Mouse (Mus musculus) layer of hippocampus, postnatal 10 days (tissue): Measurements from ENCODE around the gene Pigu. TPM values are rescaled to one million over a fixed set of nuclear protein-coding genes. Genes with fewer than 3 reads are reported as not detected.

Experiments used
- DNase-seq, 2 experiments: peaks; one replicate each; pipeline ENCODE4 v3.0.0; 2021; ENCODE audit warnings: low spot score in 2 of 2
- total RNA-seq, 2 experiments: library from RNA; stranded (reverse); gene quantifications; 2 replicates each; pipeline ENCODE4 v1.2.3; 2021

The Pigu gene
- total RNA-seq, 2 experiments from 2014 or later: 23.8 to 27.9 TPM

DNA sequence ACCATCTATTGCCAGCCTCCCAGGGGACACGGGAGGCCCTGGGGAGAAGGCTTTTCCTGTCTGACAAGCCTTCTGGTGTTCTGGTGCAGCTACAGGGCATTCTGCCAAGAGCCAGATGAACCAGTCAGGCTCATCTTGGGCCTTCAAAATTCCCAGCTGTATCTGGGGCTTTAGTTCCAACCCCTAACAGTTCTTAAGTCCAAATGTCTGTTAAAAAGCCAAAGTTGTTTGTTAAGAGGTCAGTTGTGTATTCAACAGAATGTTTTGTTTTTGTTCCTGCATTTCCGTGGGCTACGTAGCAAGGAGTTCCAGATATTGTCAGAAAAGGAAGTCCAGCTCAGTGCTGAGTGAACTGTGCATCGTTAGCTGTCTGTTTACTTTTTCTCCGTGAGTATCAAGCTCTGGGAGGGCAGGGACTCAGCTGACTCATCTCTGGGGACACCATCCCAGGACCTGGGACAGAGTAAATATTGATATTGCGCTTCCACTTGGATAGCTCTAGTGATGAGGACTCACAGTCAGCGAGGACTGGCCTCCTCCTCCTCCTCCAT is 12.2 kb upstream of the Pigu start:
- DNase-seq: peak; percentile 33 to 46

DNA sequence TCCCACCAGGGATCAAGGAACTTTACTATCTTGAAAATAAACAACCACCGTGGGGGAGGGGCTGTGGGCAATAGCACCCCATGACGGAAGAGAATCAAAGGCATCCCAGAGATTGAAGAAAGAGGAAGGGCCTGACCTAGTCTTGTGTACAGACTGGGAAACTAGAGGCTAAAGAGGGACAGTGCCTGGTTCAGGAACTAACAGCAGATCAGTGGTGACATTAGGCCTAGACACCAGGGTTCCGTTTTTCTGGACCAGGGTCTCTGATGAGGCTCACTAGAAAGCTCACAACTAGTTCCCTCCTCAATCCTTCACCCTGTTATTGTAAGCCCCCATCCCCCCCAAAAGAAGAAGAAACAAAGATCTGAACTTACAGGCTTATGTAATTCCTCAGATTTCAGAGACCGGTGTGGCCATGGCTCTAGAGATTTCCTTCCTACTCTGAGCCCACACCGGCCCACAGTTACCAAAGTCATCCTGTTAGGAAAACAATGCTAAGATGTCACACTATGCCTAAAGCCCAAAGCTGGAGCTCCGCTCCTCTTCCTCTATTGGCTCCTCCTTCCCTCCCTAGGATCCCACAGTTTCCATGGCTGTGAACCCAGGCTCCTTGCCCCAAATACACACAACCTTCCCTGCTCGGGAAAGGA is 10.5 kb upstream of the Pigu start:
- DNase-seq: no peak

DNA sequence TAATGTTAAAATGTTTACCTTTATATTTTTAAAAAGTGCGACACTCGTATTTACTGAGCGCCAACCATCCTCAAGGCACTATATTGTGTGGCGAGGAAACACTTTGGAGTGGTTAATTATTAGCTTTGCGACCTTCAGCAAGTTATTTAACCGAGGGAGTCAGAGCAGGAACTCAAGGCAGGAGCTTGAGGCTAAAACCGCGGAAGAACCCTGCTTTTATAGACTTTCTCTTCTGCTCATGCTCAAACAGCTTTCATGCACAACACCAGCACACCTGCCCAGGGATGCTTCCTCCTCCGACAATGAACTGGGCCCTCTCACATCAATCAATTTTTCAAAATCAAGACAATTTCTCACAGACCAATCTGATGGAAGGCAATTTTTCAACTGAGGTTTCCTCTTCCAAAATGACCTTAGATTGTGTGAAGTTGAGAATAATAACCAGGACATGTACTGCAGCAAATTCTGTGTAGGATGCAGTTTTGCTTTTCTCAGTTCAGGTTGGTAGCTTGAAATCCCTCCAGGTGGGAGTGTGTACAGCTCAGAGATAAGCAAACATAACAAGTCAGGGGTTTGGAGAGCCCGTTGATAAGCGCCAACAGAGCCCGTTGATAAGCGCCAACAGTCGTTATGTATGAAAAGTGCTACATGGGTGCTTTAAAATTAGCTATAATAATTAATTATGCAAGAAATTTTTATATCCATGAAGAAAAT is 613 bp upstream of the Pigu start:
- peak in 1 of 2 experiments; percentile 20 for DNase-seq

DNA sequence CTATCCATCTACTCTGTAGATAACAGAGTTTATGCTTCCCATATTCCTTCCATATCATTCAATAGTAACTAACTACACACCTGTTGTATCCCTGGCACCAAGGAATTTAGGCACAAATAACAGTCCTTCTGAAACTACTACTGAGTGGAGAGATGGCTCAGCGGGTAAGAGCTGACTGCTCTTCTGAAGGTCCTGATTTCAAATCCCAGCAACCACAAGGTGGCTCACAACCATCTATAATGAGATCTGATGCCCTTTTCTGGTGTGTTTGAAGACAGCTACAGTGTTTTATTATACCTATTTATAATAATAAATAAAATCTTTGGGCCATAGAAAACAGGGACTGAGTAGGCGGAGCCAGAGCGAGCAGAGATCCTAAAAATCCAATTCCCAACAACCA is 2.8 kb downstream of the Pigu start:
- no peak for DNase-seq

DNA sequence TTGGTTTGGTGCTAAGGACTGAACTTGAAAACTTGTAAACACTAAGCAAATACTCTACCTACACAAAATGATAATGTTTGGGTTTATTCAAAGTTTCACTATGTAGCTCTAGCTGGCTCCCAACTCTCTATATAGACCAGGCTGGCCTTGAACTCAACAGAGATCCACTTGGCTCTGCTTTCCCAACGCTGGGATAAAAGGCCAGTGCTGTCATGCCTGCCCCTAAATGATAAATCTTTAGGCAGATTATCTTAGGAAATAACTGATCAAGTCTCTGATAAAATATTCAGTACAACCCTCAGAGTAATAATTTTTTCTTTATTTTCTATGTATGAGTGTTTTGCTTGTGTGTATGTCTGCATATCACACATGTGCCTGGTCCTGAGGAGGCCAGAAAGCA is 10.6 kb downstream of the Pigu start:
- DNase-seq: no peak

DNA sequence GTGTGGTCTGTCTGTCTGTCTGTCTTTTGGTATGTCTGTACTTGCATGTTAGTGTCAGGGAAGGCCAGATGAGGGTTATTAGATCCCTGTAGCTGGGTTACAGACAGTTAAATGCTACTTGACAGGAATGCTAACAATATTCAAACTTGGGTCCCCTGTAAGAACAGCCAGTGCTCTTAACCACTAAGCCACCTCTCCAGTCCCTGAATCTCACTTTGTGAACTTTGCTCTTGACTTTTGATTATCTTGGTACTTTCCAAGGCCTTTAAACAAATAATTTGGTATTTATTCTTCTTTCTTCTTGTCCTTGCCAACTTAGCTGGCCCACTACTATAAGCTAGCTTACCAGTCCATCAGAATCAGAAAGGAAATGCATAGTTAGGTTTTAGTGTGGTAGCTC is 17.1 kb downstream of the Pigu start:
- no peak for DNase-seq

DNA sequence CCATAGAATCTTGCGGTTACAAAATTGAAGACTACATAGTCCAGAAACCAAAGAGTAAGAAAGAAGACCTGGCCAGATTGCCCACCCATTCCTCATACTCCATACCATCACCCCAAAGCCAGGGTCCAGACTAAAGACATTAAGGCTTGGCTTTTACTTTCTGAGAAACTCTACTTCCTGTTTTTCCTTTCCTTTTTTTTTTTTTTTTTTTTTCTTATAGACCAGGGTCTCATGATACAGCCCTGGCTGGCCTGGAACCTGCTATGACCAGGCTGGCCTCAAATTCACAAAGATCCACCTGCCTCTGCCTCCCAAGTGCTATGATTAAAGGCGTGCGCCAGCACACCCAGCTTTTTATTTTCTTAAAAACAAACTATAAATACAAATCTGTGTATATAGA is 21.0 kb downstream of the Pigu start:
- no peak for DNase-seq

DNA sequence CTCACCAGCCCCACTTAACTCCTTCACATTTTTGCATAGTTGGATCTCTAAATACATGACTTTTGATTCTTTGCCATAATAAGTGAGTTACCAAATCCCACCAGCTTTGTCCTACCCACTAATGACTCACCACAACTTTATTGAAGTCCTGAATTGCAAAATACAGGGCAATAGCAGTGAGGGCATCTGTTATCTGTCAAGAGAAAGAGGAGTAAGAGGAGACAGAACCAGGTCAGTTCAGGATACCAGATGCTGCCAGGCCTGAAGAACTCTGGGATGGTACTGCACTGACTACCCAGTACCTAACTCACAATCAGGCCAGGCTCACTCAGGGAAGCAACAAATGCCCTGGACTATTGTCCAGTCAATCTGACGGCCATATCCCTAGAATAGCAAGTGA is 22.0 kb downstream of the Pigu start:
- DNase-seq: no peak

DNA sequence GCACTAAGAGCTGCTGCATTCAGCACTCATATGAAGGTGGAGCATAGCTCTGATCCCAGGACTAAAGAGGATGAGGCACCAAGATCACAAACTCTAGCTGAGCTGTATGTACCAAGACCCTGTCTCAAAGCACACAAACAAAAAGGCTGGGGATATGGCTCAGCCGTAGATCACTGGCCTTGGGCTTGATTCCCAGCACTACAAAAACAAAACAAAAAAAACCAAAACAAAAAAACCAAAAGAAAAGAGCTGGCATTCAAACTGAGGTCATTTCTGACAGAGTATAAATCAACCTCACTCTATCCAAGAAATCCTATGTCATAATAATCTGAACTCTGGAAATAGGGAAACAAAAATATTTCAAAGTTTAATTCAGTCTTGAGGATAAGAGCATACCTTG is 23.8 kb downstream of the Pigu start:
- DNase-seq: no peak

DNA sequence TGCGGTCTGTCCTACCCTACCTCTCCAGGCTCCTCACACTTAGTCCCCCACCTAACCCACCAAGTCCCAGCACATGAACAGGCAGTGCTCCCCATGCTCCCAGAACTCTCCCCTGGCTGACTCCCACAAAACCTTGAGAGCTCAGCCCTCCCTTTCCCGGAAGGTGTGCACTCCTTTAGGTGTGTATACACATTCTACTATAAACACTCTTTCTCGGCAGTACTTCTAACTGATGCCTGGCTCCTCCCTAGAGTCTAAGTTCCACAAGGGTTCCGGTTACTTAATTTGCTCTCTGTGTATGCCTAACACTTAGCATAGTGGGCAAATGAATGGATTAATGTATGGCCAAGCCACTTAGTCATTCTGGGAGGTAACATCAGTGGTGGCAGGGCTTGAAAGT is 25.9 kb downstream of the Pigu start:
- no peak for DNase-seq

DNA sequence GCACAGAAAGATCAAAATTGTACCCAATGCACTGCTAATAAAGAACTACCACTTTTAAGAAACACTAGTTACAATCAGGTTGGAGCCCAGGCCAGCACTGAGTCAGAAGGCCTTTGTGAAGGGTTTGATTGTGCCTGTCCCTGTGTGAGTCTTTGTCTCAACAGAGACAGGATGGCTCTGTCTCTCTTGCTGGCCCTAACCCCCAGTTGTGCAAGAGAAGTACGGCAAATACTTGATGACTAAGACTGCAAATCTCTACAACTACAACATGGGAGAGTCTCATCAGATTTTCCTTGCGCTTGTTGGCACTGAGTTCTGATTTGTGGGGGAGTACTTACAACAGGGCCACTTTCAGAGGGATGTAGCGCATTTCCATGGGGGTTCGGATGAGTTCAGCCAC is 26.4 kb downstream of the Pigu start:
- peak in 1 of 2 experiments; percentile 13 for DNase-seq

DNA sequence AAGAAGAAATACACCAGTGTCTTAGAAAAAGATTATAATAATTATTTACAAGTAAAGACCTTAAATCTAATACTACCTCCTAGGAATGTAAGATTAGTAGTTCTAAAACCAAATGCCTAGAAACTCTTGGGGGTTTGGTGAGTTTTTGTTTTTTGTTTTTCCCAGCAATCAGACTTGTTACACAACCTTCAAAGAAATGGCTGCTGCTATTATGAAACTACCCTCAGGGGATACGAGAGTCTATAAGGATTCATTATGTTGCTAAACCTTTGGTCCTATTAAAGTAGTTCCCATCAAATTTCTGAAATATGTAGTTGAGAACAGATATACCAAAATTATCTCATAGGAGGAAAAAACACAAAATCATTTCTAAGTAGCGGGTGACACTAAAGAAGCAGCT is 27.5 kb downstream of the Pigu start:
- DNase-seq: no peak

DNA sequence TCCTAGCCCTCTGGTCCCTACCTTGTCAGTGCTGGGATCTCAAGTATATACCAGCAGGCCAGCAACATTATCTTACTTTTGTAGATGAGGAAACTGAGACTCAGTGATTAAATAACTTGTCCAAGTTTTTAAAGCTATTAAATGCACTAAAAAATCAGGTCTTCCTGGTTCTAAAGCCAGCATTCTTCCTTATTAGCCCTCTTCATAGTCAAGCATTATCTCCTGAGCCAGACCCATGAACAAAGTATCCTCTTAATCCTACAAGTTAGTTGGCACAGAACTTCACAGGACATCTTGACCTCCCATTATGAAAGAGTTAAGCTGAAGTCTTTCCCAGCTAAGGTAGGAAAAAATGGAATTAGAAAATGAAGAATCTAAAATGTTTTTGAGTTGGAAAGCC is 28.3 kb downstream of the Pigu start:
- DNase-seq: no peak

DNA sequence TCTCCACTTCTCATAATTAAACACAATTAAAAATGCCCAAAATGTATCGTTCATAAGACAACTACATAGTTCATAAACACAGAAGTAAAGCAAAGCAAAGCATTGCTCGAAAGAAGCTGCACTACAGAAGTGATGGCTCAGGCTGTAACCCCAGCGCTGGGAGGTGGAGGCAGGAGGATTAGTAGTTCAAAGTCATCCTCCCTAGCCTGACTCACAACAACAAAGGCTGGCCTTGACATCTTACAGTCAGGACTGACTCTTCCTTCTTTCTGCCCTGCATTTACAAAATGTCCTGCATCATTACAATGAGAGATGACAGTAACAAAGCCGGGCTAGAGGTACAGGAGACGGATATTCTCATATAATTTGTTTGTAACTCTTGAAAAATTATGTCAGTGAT is 29.3 kb downstream of the Pigu start:
- no peak for DNase-seq

DNA sequence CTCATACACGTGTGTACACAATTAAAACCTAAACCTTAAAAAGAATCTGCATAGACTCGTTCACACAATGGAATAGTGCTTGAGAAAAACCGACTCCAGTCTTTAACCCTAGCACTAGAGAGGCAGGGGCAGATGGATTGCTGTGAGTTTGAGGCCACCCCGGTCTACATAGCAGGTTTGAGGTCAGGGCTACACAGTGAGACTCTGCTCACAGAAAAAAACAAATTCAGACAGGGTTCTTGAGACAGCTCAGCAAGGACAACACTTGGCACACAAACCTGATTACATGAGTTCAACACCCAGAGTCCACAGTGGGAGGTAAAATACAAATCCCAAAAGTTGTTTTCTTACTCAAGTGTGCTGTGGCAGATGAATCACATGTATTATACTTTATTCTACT is 31.2 kb downstream of the Pigu start:
- DNase-seq: no peak

DNA sequence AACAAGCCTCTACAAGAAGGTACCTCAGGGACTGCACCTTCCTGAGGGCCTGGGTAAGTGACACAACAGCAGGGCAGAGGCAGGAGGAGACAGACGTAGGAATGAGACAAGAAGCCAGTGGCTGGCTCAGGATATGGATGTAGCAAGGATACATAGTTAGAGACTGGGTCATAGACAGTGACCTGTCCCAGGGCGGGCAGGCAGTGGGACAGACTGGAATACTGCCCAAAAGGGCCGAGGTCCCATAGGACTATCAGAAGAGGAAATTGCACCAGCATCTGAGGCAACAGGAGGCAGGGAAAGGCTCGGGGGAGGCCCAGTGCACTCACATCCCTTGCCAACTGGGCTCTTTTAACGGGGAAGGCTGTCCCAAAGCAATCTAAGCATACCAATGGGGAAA is 36.6 kb downstream of the Pigu start:
- no peak for DNase-seq

DNA sequence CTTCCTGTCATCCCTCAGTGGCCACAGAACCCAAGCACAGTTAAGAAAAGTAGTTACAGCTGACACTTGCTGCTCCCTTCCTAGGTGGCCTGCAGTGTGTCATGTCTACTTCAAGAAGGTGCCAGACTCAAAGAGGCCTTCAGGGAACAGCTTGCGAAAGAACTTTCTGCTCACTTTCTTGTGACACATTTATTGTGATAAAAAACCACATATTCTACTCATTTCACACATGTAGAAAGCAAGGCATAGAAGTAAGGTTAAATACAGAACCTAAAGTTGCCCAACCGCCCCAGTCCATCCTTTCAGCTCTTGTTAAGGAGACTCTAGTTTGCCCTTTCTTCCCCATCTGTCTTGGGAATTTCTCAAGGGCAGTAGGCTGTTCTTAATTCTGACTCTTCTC is 38.6 kb downstream of the Pigu start:
- no peak for DNase-seq

DNA sequence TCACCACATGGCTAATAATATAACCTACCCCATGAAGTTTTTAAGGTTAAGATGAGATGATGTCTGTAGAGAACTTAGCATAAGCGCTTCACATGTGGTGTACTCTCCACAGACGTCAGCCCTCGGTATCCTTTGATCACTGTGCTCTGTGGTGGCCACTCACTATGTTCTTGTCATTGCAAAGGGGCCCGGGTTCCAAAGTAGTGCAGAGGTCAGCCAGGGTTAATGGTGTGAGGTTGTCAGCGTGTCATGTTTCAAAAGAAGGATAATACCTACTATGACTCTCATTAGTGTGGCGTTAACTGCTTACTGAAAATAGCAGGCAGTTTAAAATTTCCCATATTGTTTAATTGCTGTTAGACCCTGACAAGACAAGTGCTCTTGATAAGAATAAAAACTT is 43.6 kb downstream of the Pigu start:
- DNase-seq: no peak

DNA sequence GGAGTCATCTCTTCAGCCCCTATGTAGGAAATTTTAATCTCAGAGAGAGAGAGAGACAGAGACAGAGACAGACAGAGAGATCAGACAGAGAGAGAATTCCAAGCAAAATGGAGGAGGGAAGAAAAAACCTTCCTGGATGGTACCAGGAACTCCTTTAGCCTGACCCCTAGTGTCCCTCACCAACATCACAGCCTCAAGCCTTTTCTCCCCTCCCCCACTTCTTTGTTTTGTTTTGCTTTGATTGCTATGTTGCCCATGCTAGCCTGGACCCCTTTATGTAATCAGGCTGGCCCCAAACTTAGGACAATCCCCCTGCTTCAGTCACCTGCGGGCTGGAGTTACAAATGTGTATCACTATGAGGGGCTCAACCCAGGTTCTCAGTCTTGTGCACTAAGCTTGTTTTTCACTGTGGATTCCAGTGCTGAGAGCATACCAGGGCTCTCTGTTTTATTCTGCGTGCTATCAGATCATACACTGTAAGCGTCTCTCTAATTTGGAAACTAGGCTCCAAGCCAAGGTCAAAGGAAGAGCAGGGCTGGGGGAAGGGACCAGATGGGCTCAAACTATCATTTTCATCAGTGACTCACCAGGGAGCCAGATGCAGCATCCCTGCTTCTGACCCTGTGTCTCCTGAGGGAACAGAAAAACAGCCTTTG is 48.2 kb downstream of the Pigu start:
- DNase-seq: peak in 1 of 2 experiments; percentile 16

DNA sequence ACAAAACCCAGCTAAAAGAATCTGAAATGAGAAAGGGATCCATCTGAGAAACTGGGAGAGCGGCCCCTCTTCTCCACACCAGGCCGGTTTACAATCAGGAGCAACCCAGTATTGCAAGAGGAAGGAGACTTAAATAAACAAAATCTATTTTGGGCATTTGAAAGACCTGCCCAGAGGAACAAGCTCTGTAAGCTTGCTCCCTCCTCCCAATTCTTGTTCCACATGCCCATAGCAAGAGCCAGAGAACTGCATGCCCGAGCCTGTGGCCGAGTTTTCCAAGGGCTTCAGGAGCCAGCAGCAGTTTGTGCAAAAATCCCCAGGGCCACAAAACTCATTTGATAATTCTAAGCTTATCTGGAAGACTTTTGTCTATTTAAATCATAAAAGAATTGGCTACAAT is 57.7 kb downstream of the Pigu start:
- no peak for DNase-seq

DNA sequence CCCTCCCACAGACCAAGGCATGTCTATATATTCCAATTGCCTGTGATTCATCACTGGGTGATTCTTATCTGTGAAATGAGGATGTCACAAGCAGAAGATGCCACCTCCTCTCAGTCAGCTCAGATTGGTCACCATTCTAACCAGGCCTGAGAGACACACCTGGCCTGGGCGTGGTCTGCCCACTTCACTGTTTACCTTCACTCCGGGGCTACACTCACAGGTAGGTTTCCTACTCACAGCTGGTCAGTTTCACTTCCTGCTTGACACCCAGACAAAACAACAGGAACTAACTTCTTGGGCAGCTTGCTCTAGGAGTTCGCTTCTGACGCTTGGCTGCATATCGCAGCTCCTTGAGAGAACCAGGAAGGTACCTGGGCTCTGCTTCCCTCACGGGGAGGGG is 61.8 kb downstream of the Pigu start:
- no peak for DNase-seq

DNA sequence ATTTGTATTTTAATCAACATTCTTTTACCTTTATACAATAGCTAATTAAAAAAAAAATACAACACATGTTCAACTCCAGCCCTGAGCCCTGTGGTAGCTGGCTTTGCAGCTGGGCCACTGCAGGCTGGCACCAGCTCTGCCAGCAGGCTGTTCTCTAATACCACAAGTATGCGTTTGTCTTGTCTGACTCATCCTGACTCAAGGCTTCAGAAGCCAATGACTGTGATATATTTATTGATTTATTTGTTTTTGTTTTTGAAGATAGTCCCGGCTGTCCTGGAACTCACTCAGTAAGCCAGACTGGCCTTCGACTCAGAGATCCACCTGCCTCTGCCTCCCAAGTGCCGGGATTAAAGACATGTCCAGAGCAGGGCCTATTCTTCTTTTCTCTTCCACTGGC is 63.3 kb downstream of the Pigu start:
- DNase-seq: no peak
